In genomic region chr6:137063239-137063940, GRCm38 (mm10) we compare ENCODE assay signal across 10 mouse cellular contexts.
DNase-seq lines count a peak whose midpoint lies in the region; ATAC-seq and TF ChIP-seq lines count a peak whose summit lies in the region.
"Had no signal": no experiment of that assay in that cellular context is flagged by ENCODE, and none has a peak within 500 bp of the region (broad histone marks: within the 10 kb centered on the region; RNA-seq: fewer than 3 reads in every experiment).

No protein-coding gene starts in this region.

- H3K4me1 ChIP-seq in lung, postnatal 0 days (ENCODE audit: insufficient read depth, low read depth, low read length): no peaks in the 10 kb centered on the region
- peaks cover 15% of the 10 kb centered on the region for H3K4me1 ChIP-seq in hindbrain, embryonic 12.5 days
- H3K4me1 ChIP-seq in neural tube, embryonic 14.5 days (ENCODE audit: control insufficient read depth, insufficient read depth, low read length): no peaks in the 10 kb centered on the region
- H3K4me1 ChIP-seq: limb, embryonic 15.5 days had no signal

- H3K36me3 ChIP-seq in lung, postnatal 0 days (ENCODE audit: insufficient read depth, low read length): no peaks in the 10 kb centered on the region
- no peaks in the 10 kb centered on the region for H3K36me3 ChIP-seq in hindbrain, embryonic 12.5 days
- H3K36me3 ChIP-seq in neural tube, embryonic 14.5 days (ENCODE audit: control insufficient read depth, insufficient read depth, low read length): no peaks in the 10 kb centered on the region
- H3K36me3 ChIP-seq: limb, embryonic 15.5 days had no signal

- peak; percentile 36 to 54 for DNase-seq in cerebellum, postnatal 10 days
- no peak for DNase-seq in cerebellum, adult 11 months
- no peak for DNase-seq in lung, postnatal 0 days (ENCODE audit: low spot score)
- DNase-seq in lung, adult 18-20 months: no peak
- DNase-seq in yolk sac, embryonic 10.5 days (ENCODE audit: low spot score): no peak
- no peak for DNase-seq in Muller cell, postnatal 12 days (ENCODE audit: inconsistent ontology term)

- H3K4me3 ChIP-seq in lung, postnatal 0 days (ENCODE audit: low read depth, low read length): no peak overlapping the region
- H3K4me3 ChIP-seq in hindbrain, embryonic 12.5 days: no peak overlapping the region
- no peak overlapping the region for H3K4me3 ChIP-seq in neural tube, embryonic 14.5 days (ENCODE audit: low read depth, low read length)
- H3K4me3 ChIP-seq: erythroblast, embryonic 14.5 days; limb, embryonic 15.5 days had no signal

- no peaks in the 10 kb centered on the region for H3K27me3 ChIP-seq in lung, postnatal 0 days (replicated peaks; ENCODE audit: insufficient read depth, low read length)
- no peaks in the 10 kb centered on the region for H3K27me3 ChIP-seq in hindbrain, embryonic 12.5 days
- H3K27me3 ChIP-seq in neural tube, embryonic 14.5 days (ENCODE audit: control insufficient read depth, insufficient read depth, low read length): no peaks in the 10 kb centered on the region
- H3K27me3 ChIP-seq: limb, embryonic 15.5 days had no signal

- peak; percentile 23; the same call in 1 of the 2 replicates for ATAC-seq in lung, postnatal 0 days
- peak; percentile 62; the same call in 1 of the 2 replicates for ATAC-seq in hindbrain, embryonic 12.5 days (ENCODE audit: low FRiP score)
- ATAC-seq in neural tube, embryonic 14.5 days (ENCODE audit: low read depth): peak; percentile 74; the same call in 1 of the 2 replicates

- TF ChIP-seq CTCF in lung, postnatal 0 days (IDR thresholded peaks at IDR 0.05): no peak

- no peak overlapping the region for H3K27ac ChIP-seq in lung, postnatal 0 days (ENCODE audit: low read length)
- H3K27ac ChIP-seq in hindbrain, embryonic 12.5 days: peak overlapping the region; percentile 9; the same call in 1 of the 2 replicates
- no peak overlapping the region for H3K27ac ChIP-seq in neural tube, embryonic 14.5 days (ENCODE audit: low read depth, low read length)
- H3K27ac ChIP-seq: limb, embryonic 15.5 days had no signal

- no peak for TF ChIP-seq EP300 in lung, postnatal 0 days (IDR thresholded peaks at IDR 0.05)

- H3K9me3 ChIP-seq in lung, postnatal 0 days (ENCODE audit: low read length): no peaks in the 10 kb centered on the region
- no peaks in the 10 kb centered on the region for H3K9me3 ChIP-seq in hindbrain, embryonic 12.5 days (replicated peaks)
- no peaks in the 10 kb centered on the region for H3K9me3 ChIP-seq in neural tube, embryonic 14.5 days (ENCODE audit: control insufficient read depth, low read length)
- H3K9me3 ChIP-seq: limb, embryonic 15.5 days had no signal

- 51% methylated on average over 10 of the region's 10 CpGs for WGBS in lung, postnatal 0 days
- 66% methylated on average over 10 of the region's 10 CpGs for WGBS in hindbrain, embryonic 12.5 days
- WGBS in neural tube, embryonic 14.5 days: 57% methylated on average over 10 of the region's 10 CpGs

- no peak overlapping the region for H3K4me2 ChIP-seq in lung, postnatal 0 days (replicated peaks; ENCODE audit: low read depth, low read length)
- H3K4me2 ChIP-seq in hindbrain, embryonic 12.5 days (replicated peaks): no peak overlapping the region
- H3K4me2 ChIP-seq in neural tube, embryonic 14.5 days (ENCODE audit: low read depth, low read length): no peak overlapping the region
- H3K4me2 ChIP-seq: limb, embryonic 15.5 days had no signal

- H3K9ac ChIP-seq in lung, postnatal 0 days (replicated peaks; ENCODE audit: low read depth): no peak overlapping the region
- no peak overlapping the region for H3K9ac ChIP-seq in hindbrain, embryonic 12.5 days
- no peak overlapping the region for H3K9ac ChIP-seq in neural tube, embryonic 14.5 days (replicated peaks; ENCODE audit: low read depth, low read length)
- H3K9ac ChIP-seq: limb, embryonic 15.5 days had no signal

Comparison
In these comparisons a context has a peak if more than half of its experiments do, and no peak if none do; other contexts are left out.
1. DNase-seq: peak in cerebellum, postnatal 10 days (2 of 2); none in cerebellum, adult 11 months (single experiment), lung, postnatal 0 days (single experiment), lung, adult 18-20 months (0 of 2), yolk sac, embryonic 10.5 days (single experiment) and Muller cell, postnatal 12 days (single experiment).
2. ATAC-seq: peak in every context shown above with its lines; median percentile 74 in neural tube, embryonic 14.5 days; 62 in hindbrain, embryonic 12.5 days; 23 in lung, postnatal 0 days.